Mouse (Mus musculus) liver, adult 2 months (tissue): ENCODE results near the gene Sox14. TPM values are rescaled to one million over a fixed set of nuclear protein-coding genes. Genes with fewer than 3 reads are reported as not detected.

Source experiments
- DNase-seq: peaks from one replicate; pipeline ENCODE4 v3.0.0-alpha.2; 2011; ENCODE audit warnings: low read depth, low spot score; ENCODE audit errors: extremely low read depth
- H3K27ac ChIP-seq: fragments of 200-500 bp; replicated peaks from 2 replicates; pipeline ENCODE4 v1.5.1; 2012; ENCODE audit warnings: low read depth, mild to moderate bottlenecking, control low read depth, inconsistent platforms, low read length; ENCODE audit not compliant: insufficient read depth
- H3K27me3 ChIP-seq: fragments of 200-500 bp; 2 replicates; pipeline ENCODE4 v1.6.1; 2012; ENCODE audit warnings: mild to moderate bottlenecking, moderate library complexity, low read length, inconsistent platforms; ENCODE audit not compliant: control insufficient read depth, insufficient read depth
- H3K36me3 ChIP-seq: fragments of 200-500 bp; 2 replicates; pipeline ENCODE4 v1.6.1; 2012; ENCODE audit warnings: low read length, inconsistent platforms; ENCODE audit not compliant: control insufficient read depth, insufficient read depth
- H3K4me1 ChIP-seq: fragments of 200-500 bp; 2 replicates; pipeline ENCODE4 v1.6.1; 2011; ENCODE audit warnings: low read length; ENCODE audit not compliant: control insufficient read depth, insufficient read depth
- H3K4me3 ChIP-seq: fragments of 200-500 bp; 2 replicates; pipeline ENCODE4 v1.5.1; 2011; ENCODE audit warnings: low read depth, mild to moderate bottlenecking, control low read depth, low read length, moderate library complexity; ENCODE audit not compliant: insufficient read depth
- H3K79me2 ChIP-seq: fragments of 200-500 bp; 2 replicates; pipeline ENCODE4 v1.6.1; 2012; ENCODE audit warnings: inconsistent platforms, mild to moderate bottlenecking, low read length, moderate library complexity; ENCODE audit not compliant: control insufficient read depth, insufficient read depth
- H3K9ac ChIP-seq: fragments of 200-500 bp; 2 replicates; pipeline ENCODE4 v1.6.1; 2012; ENCODE audit warnings: low read depth, mild to moderate bottlenecking, control low read depth, inconsistent platforms, low read length
- CTCF ChIP-seq: fragments of 200-500 bp; IDR thresholded peaks from 2 replicates; pipeline ENCODE4 v1.5.1; 2011; ENCODE audit warnings: low read depth, low read length, control low read depth
- POLR2A ChIP-seq: fragments of 200-500 bp; IDR thresholded peaks from 2 replicates; pipeline ENCODE4 v1.6.1; 2011; ENCODE audit warnings: low read length, control low read depth; ENCODE audit not compliant: insufficient read depth; ENCODE audit errors: extremely low read depth
- WGBS: fragments of 180-500 bp; shearing (Covaris S2); methylation state at CpG from one replicate; pipeline ENCODE4 v1.1.7; 2018; 5-methylcytosine and 5-hydroxymethylcytosine counted together
- polyA plus RNA-seq: library from polyadenylated mRNA; depleted of rRNA; stranded (reverse); fragments of >200 nt; gene quantifications from 2 replicates; pipeline ENCODE4 v1.2.3, GENCODE M21; 2012
- total RNA-seq: library from RNA; depleted of rRNA; stranded (reverse); fragments of >200 nt; gene quantifications from 2 replicates; pipeline ENCODE4 v1.2.3, GENCODE M21; 2014

Gene Sox14
- total and polyA plus RNA-seq, 2 experiments = not detected

- 3% methylated on average over 37 of the region's 37 CpGs for WGBS
- no peak overlapping the region for H3K4me3 ChIP-seq
- no peak for TF ChIP-seq CTCF
- TF ChIP-seq POLR2A = no peak
- no peaks in the 10 kb centered on the region for H3K4me1 ChIP-seq
- DNase-seq = no peak
- no peaks in the 10 kb centered on the region for H3K36me3 ChIP-seq
- peaks cover 16% of the 10 kb centered on the region for H3K27me3 ChIP-seq
- H3K9ac ChIP-seq = no peak overlapping the region
- no peak overlapping the region for H3K27ac ChIP-seq
- no peaks in the 10 kb centered on the region for H3K79me2 ChIP-seq
Measured at GRCm38 (mm10) chr9:99870780-99871555, 5.0 kb downstream of the Sox14 start.

GRCm38 (mm10) chr9:99869936-99870779, 5.8 kb downstream of the Sox14 start:
- Histone ChIP-seq H3K27ac (no peak overlapping the region), H3K27me3 (peaks cover 8% of the 10 kb centered on the region; the same call in 1 of the 2 replicates)
- 2% methylated on average over 34 of the region's 34 CpGs for WGBS

GRCm38 (mm10) chr9:99869275-99869674, 6.7 kb downstream of the Sox14 start:
- no peak overlapping the region for H3K27ac ChIP-seq
- no peak overlapping the region for H3K9ac ChIP-seq
- no peaks in the 10 kb centered on the region for H3K4me1 ChIP-seq
- WGBS = 2% methylated on average over 29 of the region's 29 CpGs
- H3K27me3 ChIP-seq = peaks cover 8% of the 10 kb centered on the region; the same call in 1 of the 2 replicates
- no peaks in the 10 kb centered on the region for H3K79me2 ChIP-seq
- no peak overlapping the region for H3K4me3 ChIP-seq
- DNase-seq = no peak
- H3K36me3 ChIP-seq = no peaks in the 10 kb centered on the region
- TF ChIP-seq CTCF (no peak), POLR2A (no peak)

More at GRCm38 (mm10) chr9:99869936-99870779, 5.8 kb downstream of the Sox14 start:
- Histone ChIP-seq H3K4me3 (no peak overlapping the region), H3K4me1 (no peaks in the 10 kb centered on the region), H3K36me3 (no peaks in the 10 kb centered on the region), H3K9ac (no peak overlapping the region), H3K79me2 (no peaks in the 10 kb centered on the region)
- DNase-seq = no peak
- TF ChIP-seq CTCF (no peak), POLR2A (no peak)

- DNase-seq = no peak
Measured at GRCm38 (mm10) chr9:99868606-99869005, 7.4 kb downstream of the Sox14 start.

GRCm38 (mm10) chr9:99868054-99868453, 7.9 kb downstream of the Sox14 start:
- 4% methylated on average over 11 of the region's 11 CpGs for WGBS
- Histone ChIP-seq H3K27me3 (peaks cover 8% of the 10 kb centered on the region; the same call in 1 of the 2 replicates), H3K27ac (no peak overlapping the region), H3K9ac (no peak overlapping the region), H3K4me3 (no peak overlapping the region), H3K79me2 (no peaks in the 10 kb centered on the region), H3K4me1 (no peaks in the 10 kb centered on the region), H3K36me3 (no peaks in the 10 kb centered on the region)
- TF ChIP-seq CTCF (no peak), POLR2A (no peak)
- no peak for DNase-seq

More at GRCm38 (mm10) chr9:99868606-99869005, 7.4 kb downstream of the Sox14 start:
- H3K9ac ChIP-seq = no peak overlapping the region
- WGBS = 4% methylated on average over 26 of the region's 26 CpGs
- no peaks in the 10 kb centered on the region for H3K4me1 ChIP-seq
- no peak for TF ChIP-seq POLR2A
- no peak for TF ChIP-seq CTCF
- no peak overlapping the region for H3K27ac ChIP-seq
- H3K36me3 ChIP-seq = no peaks in the 10 kb centered on the region
- no peak overlapping the region for H3K4me3 ChIP-seq
- no peaks in the 10 kb centered on the region for H3K79me2 ChIP-seq
- peaks cover 8% of the 10 kb centered on the region; the same call in 1 of the 2 replicates for H3K27me3 ChIP-seq
